ENCODE assay signal across 30 mouse cellular contexts in the genomic region with DNA sequence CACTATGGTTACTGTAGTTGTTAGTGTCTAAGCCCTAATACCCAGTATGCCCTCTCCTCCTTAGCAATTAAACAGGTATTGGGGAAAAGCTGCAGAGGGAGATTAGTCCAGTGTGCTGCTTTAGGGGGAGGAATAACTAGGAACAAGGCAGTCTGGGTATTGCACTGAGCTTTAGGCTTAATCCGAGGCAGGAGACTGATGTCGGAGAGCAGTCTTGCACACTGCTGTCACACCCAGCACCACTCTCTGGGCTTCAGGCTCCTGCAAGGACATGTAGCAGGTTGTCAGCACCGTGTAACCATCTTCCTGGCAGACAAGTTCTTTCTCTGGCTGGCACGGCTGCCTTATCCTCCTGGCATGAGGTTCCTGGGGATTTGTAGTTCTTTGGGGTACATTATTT. TPM values are rescaled to one million over a fixed set of nuclear protein-coding genes. Genes with fewer than 3 reads are reported as not detected.
A peak's percentile ranks its signal among the peaks of the same experiment; 100 is the strongest.
DNase-seq lines count a peak whose midpoint lies in the region; ATAC-seq and TF ChIP-seq lines count a peak whose summit lies in the region.
"Had no signal": no experiment of that assay in that cellular context is flagged by ENCODE, and none has a peak within 500 bp of the region (broad histone marks: within the 10 kb centered on the region; RNA-seq: fewer than 3 reads in every experiment).

No protein-coding gene starts in this region.

- WGBS in hindbrain, embryonic 13.5 days: 86% methylated on average over 4 of the region's 4 CpGs
- 74% methylated on average over 4 of the region's 4 CpGs for WGBS in hindbrain, postnatal 0 days

- DNase-seq in hindbrain, postnatal 0 days (ENCODE audit: low spot score): no peak
- peak; percentile 57 for DNase-seq in retina, postnatal 1 day
- DNase-seq in retina, embryonic 14.5 days (ENCODE audit: low spot score): no peak
- DNase-seq in brain, embryonic 14.5 days (ENCODE audit: low read depth): peak; percentile 25
- DNase-seq in thymus, postnatal 36 days: no peak
- DNase-seq: adrenal gland, adult 8-10 months; cerebellum, adult 11 months; cerebellum, adult 9-10 months; cerebellum, postnatal 36 days; gastrocnemius, postnatal 10 days; heart, postnatal 4 days; kidney, adult 2 months; kidney, postnatal 36 days; liver, postnatal 0 days; right cerebral cortex, postnatal 14 days; thymus, adult 18-20 months had no signal

- TF ChIP-seq POLR2A in brain, embryonic 14.5 days (IDR thresholded peaks at IDR 0.05; ENCODE audit: borderline replicate concordance, extremely low read depth, insufficient read depth, insufficient read length, poor library complexity, severe bottlenecking): no peak

- no peak for ATAC-seq in hindbrain, embryonic 13.5 days (ENCODE audit: low FRiP score)
- no peak for ATAC-seq in hindbrain, postnatal 0 days
- ATAC-seq: forebrain, embryonic 16.5 days; liver, postnatal 0 days had no signal

- H3K9me3 ChIP-seq in hindbrain, embryonic 13.5 days: no peaks in the 10 kb centered on the region; the same call in 1 of the 2 replicates
- peaks cover 5% of the 10 kb centered on the region; the same call in 1 of the 2 replicates for H3K9me3 ChIP-seq in hindbrain, postnatal 0 days (ENCODE audit: low read length)

- H3K27me3 ChIP-seq in hindbrain, embryonic 13.5 days: no peaks in the 10 kb centered on the region
- H3K27me3 ChIP-seq in hindbrain, postnatal 0 days (ENCODE audit: insufficient read depth, low read length): no peaks in the 10 kb centered on the region
- H3K27me3 ChIP-seq: limb, embryonic 13.5 days; midbrain, embryonic 12.5 days; neural tube, embryonic 12.5 days had no signal

- H3K4me2 ChIP-seq in hindbrain, embryonic 13.5 days: no peak overlapping the region
- H3K4me2 ChIP-seq in hindbrain, postnatal 0 days (ENCODE audit: low read depth, low read length): no peak overlapping the region
- H3K4me2 ChIP-seq: hindbrain, embryonic 14.5 days; limb, embryonic 13.5 days; liver, embryonic 11.5 days; midbrain, embryonic 12.5 days; neural tube, embryonic 12.5 days had no signal

- no peak overlapping the region for H3K4me3 ChIP-seq in hindbrain, embryonic 13.5 days
- H3K4me3 ChIP-seq in hindbrain, postnatal 0 days (ENCODE audit: low read length): no peak overlapping the region
- H3K4me3 ChIP-seq: limb, embryonic 13.5 days; midbrain, embryonic 12.5 days; myocyte; neural tube, embryonic 12.5 days had no signal

- H3K36me3 ChIP-seq in hindbrain, embryonic 13.5 days: peaks cover 27% of the 10 kb centered on the region
- 0 out of 2 replicates have a peak, but pooled peaks cover 4% of the 10 kb centered on the region for H3K36me3 ChIP-seq in hindbrain, postnatal 0 days (ENCODE audit: insufficient read depth, low read length)

- H3K9ac ChIP-seq in hindbrain, embryonic 13.5 days: no peak overlapping the region
- no peak overlapping the region for H3K9ac ChIP-seq in hindbrain, postnatal 0 days (replicated peaks; ENCODE audit: low read length)
- H3K9ac ChIP-seq: hindbrain, embryonic 14.5 days; limb, embryonic 13.5 days; liver, postnatal 0 days; midbrain, embryonic 12.5 days had no signal

- peak overlapping the region; percentile 25; the same call in 1 of the 2 replicates for H3K27ac ChIP-seq in hindbrain, embryonic 13.5 days
- H3K27ac ChIP-seq in hindbrain, postnatal 0 days: no peak overlapping the region
- H3K27ac ChIP-seq: hindbrain, embryonic 14.5 days; limb, embryonic 13.5 days; midbrain, embryonic 12.5 days; neural tube, embryonic 12.5 days had no signal

- no peak for TF ChIP-seq CTCF in hindbrain, postnatal 0 days (IDR thresholded peaks at IDR 0.05; ENCODE audit: low read depth)
- TF ChIP-seq CTCF in brain, embryonic 14.5 days (IDR thresholded peaks at IDR 0.05; ENCODE audit: borderline replicate concordance, extremely low read depth, insufficient read depth, insufficient read length): no peak

- peaks cover 7% of the 10 kb centered on the region for H3K4me1 ChIP-seq in hindbrain, embryonic 13.5 days (replicated peaks)
- H3K4me1 ChIP-seq in hindbrain, postnatal 0 days (ENCODE audit: insufficient read depth, low read length): no peaks in the 10 kb centered on the region
- H3K4me1 ChIP-seq: limb, embryonic 13.5 days; neural tube, embryonic 12.5 days had no signal

RNA-seq across cellular contexts. Expression of a gene that starts 16.6 kb away (rescaled TPM):
- polyA plus RNA-seq in hindbrain, embryonic 13.5 days (2015; fragmentation: Nextera tagmentation; extraction: Ambion mirVana): 0.21 and 0.36 TPM in 2 replicates
- not detected in 2 replicates for total RNA-seq in hindbrain, postnatal 0 days (2014; rRNA removed)
- polyA plus RNA-seq in hindbrain, postnatal 0 days (2015; fragmentation: Nextera tagmentation; extraction: Ambion mirVana): not detected in 2 replicates
- polyA plus RNA-seq in brain, embryonic 14.5 days (2012; rRNA removed): 0.10 TPM in 1 of 2 replicates, not detected in the other
- total RNA-seq: gastrocnemius, postnatal 10 days; heart, postnatal 4 days; layer of hippocampus, adult 8-10 months; layer of hippocampus, postnatal 25 days; left cerebral cortex, adult 8-10 months; left cerebral cortex, postnatal 36 days had no signal
- polyA plus RNA-seq: G1E; hindbrain, embryonic 14.5 days; kidney, embryonic 16.5 days; liver, embryonic 11.5 days; myocyte had no signal

RNA-seq across cellular contexts. Expression of a gene that starts 32.8 kb away (rescaled TPM):
- polyA plus RNA-seq in hindbrain, embryonic 13.5 days (2015; fragmentation: Nextera tagmentation; extraction: Ambion mirVana): 1.0 and 1.2 TPM in 2 replicates
- total RNA-seq in hindbrain, postnatal 0 days (2014; rRNA removed): 1.3 and 1.5 TPM in 2 replicates
- polyA plus RNA-seq in hindbrain, postnatal 0 days (2015; fragmentation: Nextera tagmentation; extraction: Ambion mirVana): 0.56 and 0.58 TPM in 2 replicates
- polyA plus RNA-seq in brain, embryonic 14.5 days (2012; rRNA removed): 0.44 and 0.52 TPM in 2 replicates

RNA-seq across cellular contexts. Expression of a gene that starts 53.8 kb away (rescaled TPM):
- polyA plus RNA-seq in hindbrain, embryonic 13.5 days (2015; fragmentation: Nextera tagmentation; extraction: Ambion mirVana): 49.3 and 56.9 TPM in 2 replicates
- 42.9 and 45.6 TPM in 2 replicates for total RNA-seq in hindbrain, postnatal 0 days (2014; rRNA removed)
- polyA plus RNA-seq in hindbrain, postnatal 0 days (2015; fragmentation: Nextera tagmentation; extraction: Ambion mirVana): 55.4 and 55.8 TPM in 2 replicates
- 39.4 and 42.3 TPM in 2 replicates for polyA plus RNA-seq in brain, embryonic 14.5 days (2012; rRNA removed)

Comparison
In these comparisons a context has a peak if more than half of its experiments do, and no peak if none do; other contexts are left out.
1. DNase-seq: peak in retina, postnatal 1 day (single experiment) and brain, embryonic 14.5 days (single experiment); none in hindbrain, postnatal 0 days (single experiment), retina, embryonic 14.5 days (single experiment) and thymus, postnatal 36 days (0 of 2).